Mouse (Mus musculus) gastrocnemius, postnatal 36 days (tissue): ENCODE data around the gene Shisal2a. TPM values are rescaled to one million over a fixed set of nuclear protein-coding genes. Genes with fewer than 3 reads are reported as not detected.

Source experiments
- total RNA-seq, 2 experiments: library from RNA; stranded (reverse); gene quantifications; 2 replicates each; pipeline ENCODE4 v1.2.3; 2021

The Shisal2a gene
- total RNA-seq, 2 experiments from 2014 or later, result not detected

Other genes starting within 250 kb of the Shisal2a start
- gene Scp2, start 238.4 kb downstream of the Shisal2a start, total RNA-seq, result 100 to 1,000 TPM; 141 to 145 TPM
- gene Echdc2, start 217.9 kb downstream of the Shisal2a start, total RNA-seq, result 1 to 10 TPM; 6.0 to 6.1 TPM
- gene Zyg11a, start 165.3 kb downstream of the Shisal2a start, total RNA-seq, result under 1 TPM; 0.28 to 0.67 TPM
- gene Zyg11b, start 82.3 kb downstream of the Shisal2a start, total RNA-seq, result 10 to 100 TPM; 52.7 to 60.2 TPM
- gene Coa7, start 55.2 kb downstream of the Shisal2a start, total RNA-seq, result 10 to 100 TPM; 35.5 to 39.9 TPM
- gene Gpx7, start 23.6 kb upstream of the Shisal2a start, total RNA-seq, result 1 to 10 TPM; 5.7 to 6.0 TPM
- 10 to 100 TPM; 15.7 to 23.2 TPM for gene Tut4, start 76.1 kb upstream of the Shisal2a start, total RNA-seq
- 10 to 100 TPM in 1 of 2 experiments, 1 to 10 TPM in 1; 9.5 to 13.9 TPM for gene Prpf38a, start 196.0 kb upstream of the Shisal2a start, total RNA-seq
- under 1 TPM in 1 of 2 experiments, not detected in 1; 0.10 TPM for gene Orc1, start 196.1 kb upstream of the Shisal2a start, total RNA-seq
- gene Cc2d1b, start 236.6 kb upstream of the Shisal2a start, total RNA-seq, result 10 to 100 TPM; 17.6 to 18.2 TPM